Mouse (Mus musculus) limb, embryonic 12.5 days (tissue): Measurements from ENCODE around the gene Ninj2. TPM values are rescaled to one million over a fixed set of nuclear protein-coding genes. Genes with fewer than 3 reads are reported as not detected.

ENCODE experiments used
- ATAC-seq: fragments of 200-750 bp; cut with Nextera tagmentation; 2 replicates; pipeline ENCODE4 v1.8.0; 2017; ENCODE audit warnings: low read depth, moderate TSS enrichment; ENCODE audit not compliant: insufficient number of reproducible peaks, insufficient read depth, low FRiP score, low TSS enrichment
- H3K27ac ChIP-seq: fragments of 300-500 bp; sonication (generic); 2 replicates; pipeline ENCODE4 v1.5.1; 2016; ENCODE audit warnings: mild to moderate bottlenecking, moderate library complexity
- H3K27me3 ChIP-seq: fragments of 300-500 bp; sonication (generic); 2 replicates; pipeline ENCODE4 v1.6.1; 2016; ENCODE audit warnings: mild to moderate bottlenecking, moderate library complexity
- H3K36me3 ChIP-seq: fragments of 300-500 bp; sonication (generic); 2 replicates; pipeline ENCODE4 v1.6.1; 2016; ENCODE audit warnings: mild to moderate bottlenecking, moderate library complexity
- H3K4me1 ChIP-seq: fragments of 300-500 bp; sonication (generic); replicated peaks from 2 replicates; pipeline ENCODE4 v1.6.1; 2016
- H3K4me2 ChIP-seq: fragments of 300-500 bp; sonication (generic); 2 replicates; pipeline ENCODE4 v1.6.1; 2016; ENCODE audit warnings: mild to moderate bottlenecking, moderate library complexity
- H3K4me3 ChIP-seq: fragments of 300-500 bp; sonication (generic); replicated peaks from 2 replicates; pipeline ENCODE4 v1.5.1; 2016; ENCODE audit warnings: mild to moderate bottlenecking
- H3K9ac ChIP-seq: fragments of 300-500 bp; sonication (generic); replicated peaks from 2 replicates; pipeline ENCODE4 v1.6.1; 2016; ENCODE audit warnings: mild to moderate bottlenecking, moderate library complexity
- H3K9me3 ChIP-seq: fragments of 300-500 bp; sonication (generic); 2 replicates; pipeline ENCODE4 v1.6.1; 2016; ENCODE audit warnings: mild to moderate bottlenecking, moderate library complexity
- WGBS: fragments of 180-500 bp; shearing (Covaris S2); methylation state at CpG from one replicate; pipeline ENCODE4 v1.1.7; 2016; 5-methylcytosine and 5-hydroxymethylcytosine counted together
- polyA plus RNA-seq: library from polyadenylated mRNA; unstranded; fragments of >200 nt; fragmentation: Nextera tagmentation; extraction: Ambion mirVana; gene quantifications from 2 replicates; pipeline ENCODE4 v1.2.1, GENCODE M21; 2016

The Ninj2 gene
- polyA plus RNA-seq, 1 experiment from 2014 or later = not detected

DNA sequence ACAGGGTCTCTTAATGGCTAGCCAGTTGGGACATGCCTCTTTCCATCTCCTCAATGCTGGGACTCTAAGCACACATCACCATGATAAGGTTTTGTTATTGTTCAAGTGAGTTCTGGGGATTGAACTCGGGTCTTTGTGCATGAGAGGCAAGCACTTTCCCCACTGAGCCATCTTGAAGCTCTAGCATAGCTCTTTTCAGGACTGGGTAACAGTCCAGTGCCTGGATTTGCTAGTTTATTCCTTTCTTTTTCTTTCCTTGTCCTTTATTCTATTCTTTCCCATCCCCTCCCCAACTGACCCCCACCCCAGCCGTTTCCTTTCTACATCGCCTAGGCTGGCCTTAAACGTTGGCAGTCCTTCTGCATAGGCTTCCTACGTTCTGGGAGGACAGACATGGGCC, 1.9 kb downstream of the Ninj2 start:
- Histone ChIP-seq H3K9me3 (no peaks in the 10 kb centered on the region), H3K27ac (no peak overlapping the region), H3K4me3 (no peak overlapping the region), H3K4me2 (no peak overlapping the region), H3K27me3 (no peaks in the 10 kb centered on the region), H3K4me1 (peaks cover 9% of the 10 kb centered on the region; the same call in 1 of the 2 replicates), H3K36me3 (no peaks in the 10 kb centered on the region), H3K9ac (no peak overlapping the region)
- 85% methylated on average over 5 of the region's 5 CpGs for WGBS
- no peak for ATAC-seq

DNA sequence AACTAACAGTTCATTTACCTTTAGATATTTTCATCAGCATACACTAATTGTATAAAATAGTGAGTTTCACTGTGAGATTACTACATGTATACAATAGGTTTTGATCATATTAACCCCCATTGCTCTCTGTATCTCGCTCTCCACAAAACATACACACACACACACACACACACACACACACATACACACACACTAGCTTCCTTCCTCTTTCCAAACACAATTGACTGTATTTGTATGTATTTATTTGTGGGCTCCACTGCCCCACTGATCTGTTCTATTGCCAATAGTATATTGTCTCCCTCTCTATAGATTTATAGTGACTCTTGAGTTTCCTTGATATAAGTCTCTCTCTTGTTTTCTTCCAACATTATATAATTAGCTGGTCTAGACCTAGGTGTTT, 2.4 kb downstream of the Ninj2 start:
- Histone ChIP-seq H3K4me1 (peaks cover 9% of the 10 kb centered on the region; the same call in 1 of the 2 replicates), H3K27ac (no peak overlapping the region), H3K4me2 (no peak overlapping the region), H3K9ac (no peak overlapping the region), H3K9me3 (no peaks in the 10 kb centered on the region), H3K36me3 (no peaks in the 10 kb centered on the region), H3K4me3 (no peak overlapping the region), H3K27me3 (no peaks in the 10 kb centered on the region)
- no peak for ATAC-seq
- 100% methylated on average over 1 of the region's 1 CpGs for WGBS

DNA sequence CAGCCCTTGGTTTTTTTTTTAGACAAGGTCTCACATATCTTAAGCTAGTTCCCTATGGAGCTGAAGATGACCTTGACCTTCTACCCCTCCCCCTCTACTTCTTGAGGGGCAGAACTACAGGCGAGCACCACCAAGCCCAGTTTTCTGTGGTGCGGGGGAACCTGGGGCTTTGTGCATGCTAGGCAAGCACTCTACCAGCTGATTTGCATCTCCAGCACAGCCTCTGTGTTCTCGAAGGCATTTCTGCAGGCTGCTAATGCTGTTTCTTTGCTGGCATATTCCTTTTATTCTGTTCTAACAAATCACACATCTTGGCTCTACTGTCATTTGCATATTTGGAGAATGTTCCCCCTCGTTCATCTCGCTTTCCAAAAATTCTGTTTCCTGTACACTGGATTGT, 6.2 kb downstream of the Ninj2 start:
- Histone ChIP-seq H3K27me3 (no peaks in the 10 kb centered on the region), H3K36me3 (no peaks in the 10 kb centered on the region), H3K9me3 (no peaks in the 10 kb centered on the region), H3K4me1 (no peaks in the 10 kb centered on the region), H3K4me2 (no peak overlapping the region), H3K9ac (no peak overlapping the region), H3K4me3 (no peak overlapping the region), H3K27ac (no peak overlapping the region)
- no peak for ATAC-seq
- WGBS = 84% methylated on average over 5 of the region's 5 CpGs

DNA sequence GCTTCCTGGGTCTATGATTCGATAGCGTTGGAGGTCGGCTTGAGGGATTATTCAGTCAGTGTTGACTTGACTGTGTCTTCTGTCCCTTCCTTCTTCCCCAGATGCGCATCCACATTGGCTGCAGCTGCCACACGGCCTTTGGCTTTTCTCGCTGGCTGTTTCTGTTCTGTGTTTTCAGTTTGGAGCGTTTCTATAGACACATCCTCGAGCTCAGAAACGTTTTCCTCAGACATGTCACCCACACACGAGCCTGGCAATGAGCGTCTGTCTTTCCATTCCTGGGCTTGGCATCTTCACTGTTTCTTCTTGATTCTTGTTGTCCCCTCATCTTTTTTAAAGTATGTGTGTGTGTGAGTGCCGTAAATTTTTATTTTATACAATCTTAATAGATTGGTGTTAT, 8.1 kb downstream of the Ninj2 start:
- Histone ChIP-seq H3K4me1 (no peaks in the 10 kb centered on the region), H3K4me3 (no peak overlapping the region), H3K27ac (no peak overlapping the region), H3K9me3 (no peaks in the 10 kb centered on the region), H3K27me3 (no peaks in the 10 kb centered on the region), H3K4me2 (no peak overlapping the region), H3K36me3 (no peaks in the 10 kb centered on the region), H3K9ac (no peak overlapping the region)
- 83% methylated on average over 12 of the region's 12 CpGs for WGBS
- ATAC-seq = no peak

DNA sequence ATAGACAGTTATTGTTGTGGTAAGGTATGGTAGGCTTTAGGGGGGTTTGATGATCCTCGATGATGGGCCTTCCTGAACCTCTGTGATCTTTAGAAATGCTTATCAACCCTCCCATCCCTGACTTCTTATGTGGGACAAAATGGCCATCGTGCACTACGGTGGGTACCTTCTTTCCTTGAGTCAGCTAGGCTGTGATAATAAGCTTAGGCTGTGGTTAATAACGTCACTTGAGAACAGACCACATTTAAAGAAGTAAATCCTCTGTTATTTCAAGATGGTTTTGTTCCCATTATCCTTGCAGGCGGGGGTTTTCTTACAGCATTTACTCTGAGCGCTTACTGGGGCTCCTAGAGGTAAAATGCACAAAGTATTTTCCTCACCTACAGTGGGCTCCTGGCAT, 8.8 kb downstream of the Ninj2 start:
- ATAC-seq = no peak
- 94% methylated on average over 6 of the region's 6 CpGs for WGBS

DNA sequence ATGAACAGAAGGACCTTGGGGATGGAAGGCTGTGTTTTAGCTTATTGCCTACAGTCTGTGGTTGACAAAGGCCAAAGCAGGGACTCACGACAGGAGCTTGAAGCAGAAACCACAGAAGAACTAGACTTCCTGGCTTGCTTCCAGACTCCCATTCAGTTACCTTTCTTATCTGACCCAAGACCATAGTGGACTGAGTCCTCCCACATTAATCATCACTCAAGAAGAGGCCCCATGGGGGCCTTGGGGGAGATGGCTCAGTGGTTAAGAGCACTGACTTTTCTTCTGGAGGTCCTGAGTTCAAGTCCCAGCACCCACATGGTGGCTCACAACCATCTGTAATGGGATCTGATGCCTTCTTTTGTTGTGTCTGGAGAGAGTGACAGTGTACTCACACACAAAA, 10.0 kb downstream of the Ninj2 start:
- Histone ChIP-seq H3K36me3 (no peaks in the 10 kb centered on the region), H3K9me3 (no peaks in the 10 kb centered on the region), H3K9ac (no peak overlapping the region), H3K4me1 (peaks cover 4% of the 10 kb centered on the region), H3K27me3 (no peaks in the 10 kb centered on the region), H3K4me2 (no peak overlapping the region), H3K4me3 (no peak overlapping the region), H3K27ac (no peak overlapping the region)
- WGBS = 69% methylated on average over 1 of the region's 1 CpGs
- no peak for ATAC-seq

More for the DNA sequence above, 8.8 kb downstream of the Ninj2 start:
- H3K9me3 ChIP-seq = no peaks in the 10 kb centered on the region
- H3K36me3 ChIP-seq = no peaks in the 10 kb centered on the region
- no peaks in the 10 kb centered on the region for H3K27me3 ChIP-seq
- no peak overlapping the region for H3K9ac ChIP-seq
- H3K4me2 ChIP-seq = no peak overlapping the region
- H3K4me3 ChIP-seq = no peak overlapping the region
- H3K4me1 ChIP-seq = no peaks in the 10 kb centered on the region
- H3K27ac ChIP-seq = no peak overlapping the region

DNA sequence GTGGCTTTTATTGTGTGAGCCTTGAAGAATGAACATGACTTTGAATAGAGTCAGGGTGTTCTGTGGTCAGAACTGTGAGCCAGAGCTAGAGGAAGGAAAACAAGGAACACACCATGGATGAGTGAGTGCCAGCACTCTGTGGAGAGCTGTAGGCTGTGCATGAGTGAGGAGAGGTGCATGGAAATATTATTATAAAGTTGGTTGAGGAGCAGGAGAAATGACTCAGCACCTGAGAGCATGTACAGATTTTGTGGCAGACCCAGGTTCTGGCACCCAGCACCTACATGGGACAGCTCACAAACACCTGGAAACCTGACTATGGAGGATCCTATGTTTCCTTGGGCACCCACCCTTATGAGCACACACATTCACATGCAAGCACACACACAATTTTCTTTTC, 11.9 kb downstream of the Ninj2 start:
- Histone ChIP-seq H3K27me3 (no peaks in the 10 kb centered on the region), H3K27ac (no peak overlapping the region)
- ATAC-seq = no peak

DNA sequence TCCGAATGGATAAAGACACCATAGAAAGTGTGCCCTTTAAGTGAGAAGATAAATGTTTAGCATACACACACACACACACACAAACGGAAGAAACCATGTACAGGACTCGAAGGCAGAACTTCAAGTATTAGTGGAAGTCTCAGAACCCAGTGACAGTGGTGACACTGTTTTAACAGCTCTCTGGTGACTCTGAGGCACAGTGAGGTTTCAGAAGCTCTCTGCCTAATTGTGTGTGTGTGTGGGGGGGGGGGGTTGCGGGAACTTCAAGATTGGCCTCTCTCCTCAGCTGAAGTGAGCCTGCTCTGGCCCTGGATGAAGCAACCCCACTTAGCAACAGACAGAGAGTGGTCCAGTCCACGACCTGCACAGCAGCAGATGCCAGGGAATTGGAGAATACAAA, 14.4 kb downstream of the Ninj2 start:
- Histone ChIP-seq H3K27ac (no peak overlapping the region), H3K4me3 (no peak overlapping the region), H3K9ac (no peak overlapping the region), H3K27me3 (no peaks in the 10 kb centered on the region), H3K4me2 (no peak overlapping the region), H3K36me3 (no peaks in the 10 kb centered on the region), H3K9me3 (no peaks in the 10 kb centered on the region), H3K4me1 (peaks cover 19% of the 10 kb centered on the region)
- 73% methylated on average over 5 of the region's 5 CpGs for WGBS
- ATAC-seq = no peak

More for the DNA sequence above, 11.9 kb downstream of the Ninj2 start:
- Histone ChIP-seq H3K9ac (no peak overlapping the region), H3K36me3 (no peaks in the 10 kb centered on the region), H3K9me3 (no peaks in the 10 kb centered on the region), H3K4me1 (peaks cover 13% of the 10 kb centered on the region), H3K4me3 (no peak overlapping the region), H3K4me2 (no peak overlapping the region)

DNA sequence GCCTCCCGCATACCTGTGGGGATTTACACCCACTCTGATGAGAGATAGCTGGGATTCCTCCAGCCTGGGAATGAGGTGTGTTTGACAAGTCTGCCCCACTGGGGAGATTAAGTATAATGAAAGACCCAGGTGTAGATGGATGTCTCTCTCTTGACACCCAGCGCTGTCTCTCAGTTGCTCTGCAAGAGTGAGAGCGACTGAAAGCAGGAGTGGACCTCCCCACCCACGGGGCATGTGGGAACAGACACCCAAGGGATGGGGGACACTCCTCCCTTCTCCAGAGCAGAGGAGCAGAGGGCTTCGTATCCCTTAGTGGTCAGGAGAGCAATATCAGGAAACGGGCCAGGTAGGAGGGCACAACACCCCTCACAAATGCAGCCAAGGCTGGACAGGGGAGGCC, 14.9 kb downstream of the Ninj2 start:
- H3K4me3 ChIP-seq = no peak overlapping the region
- H3K36me3 ChIP-seq = no peaks in the 10 kb centered on the region
- 63% methylated on average over 6 of the region's 6 CpGs for WGBS
- H3K4me2 ChIP-seq = no peak overlapping the region
- H3K4me1 ChIP-seq = peaks cover 19% of the 10 kb centered on the region
- H3K27ac ChIP-seq = no peak overlapping the region
- no peaks in the 10 kb centered on the region for H3K27me3 ChIP-seq
- no peak overlapping the region for H3K9ac ChIP-seq
- ATAC-seq = no peak
- no peaks in the 10 kb centered on the region for H3K9me3 ChIP-seq

DNA sequence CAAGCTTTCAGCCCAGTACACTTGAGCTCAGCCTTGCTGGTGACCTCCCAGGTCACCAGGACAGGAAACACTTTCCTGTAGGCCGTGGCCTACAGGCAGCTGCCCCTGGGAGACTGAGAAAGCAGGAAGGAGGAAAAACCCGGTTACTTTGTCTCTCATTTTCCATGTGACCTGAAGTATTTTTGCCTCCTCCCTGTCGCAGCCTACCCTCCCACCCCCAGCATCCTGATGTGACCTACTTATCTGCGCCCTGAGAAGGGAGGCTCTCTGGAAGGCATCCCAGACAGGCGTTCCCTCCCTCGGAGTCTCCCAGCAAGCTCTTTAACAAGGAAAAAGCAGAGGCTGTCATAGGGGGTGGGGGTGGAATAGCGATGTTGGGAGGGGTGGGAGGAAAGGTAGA, 16.0 kb downstream of the Ninj2 start:
- Histone ChIP-seq H3K27me3 (no peaks in the 10 kb centered on the region), H3K4me1 (peaks cover 19% of the 10 kb centered on the region), H3K36me3 (no peaks in the 10 kb centered on the region), H3K9ac (no peak overlapping the region), H3K9me3 (no peaks in the 10 kb centered on the region), H3K4me3 (no peak overlapping the region), H3K27ac (no peak overlapping the region), H3K4me2 (no peak overlapping the region)
- 23% methylated on average over 7 of the region's 7 CpGs for WGBS
- no peak for ATAC-seq

DNA sequence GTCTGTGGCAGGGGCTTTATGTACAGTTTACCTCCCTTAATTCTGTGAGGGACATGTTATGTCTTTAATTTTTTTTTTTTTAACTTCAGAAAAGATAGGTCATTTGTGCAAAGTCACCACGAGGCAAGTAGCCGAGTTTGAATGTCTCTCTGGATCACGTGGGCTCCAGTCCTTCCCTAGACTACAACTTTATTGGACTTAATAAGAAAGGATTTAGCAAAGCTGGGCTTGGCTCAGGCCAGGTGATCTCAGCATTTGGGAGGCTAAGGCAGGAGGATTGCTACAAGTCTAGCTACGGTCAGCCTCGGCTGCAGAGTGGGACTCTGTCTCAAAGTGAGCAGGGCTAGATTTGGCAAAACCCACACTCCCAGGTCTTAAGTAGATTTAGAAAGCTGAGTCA, 16.8 kb downstream of the Ninj2 start:
- WGBS = 71% methylated on average over 5 of the region's 5 CpGs
- Histone ChIP-seq H3K4me3 (no peak overlapping the region), H3K36me3 (no peaks in the 10 kb centered on the region), H3K9ac (no peak overlapping the region), H3K27ac (no peak overlapping the region), H3K4me1 (peaks cover 19% of the 10 kb centered on the region), H3K9me3 (no peaks in the 10 kb centered on the region), H3K4me2 (no peak overlapping the region), H3K27me3 (no peaks in the 10 kb centered on the region)
- no peak for ATAC-seq

DNA sequence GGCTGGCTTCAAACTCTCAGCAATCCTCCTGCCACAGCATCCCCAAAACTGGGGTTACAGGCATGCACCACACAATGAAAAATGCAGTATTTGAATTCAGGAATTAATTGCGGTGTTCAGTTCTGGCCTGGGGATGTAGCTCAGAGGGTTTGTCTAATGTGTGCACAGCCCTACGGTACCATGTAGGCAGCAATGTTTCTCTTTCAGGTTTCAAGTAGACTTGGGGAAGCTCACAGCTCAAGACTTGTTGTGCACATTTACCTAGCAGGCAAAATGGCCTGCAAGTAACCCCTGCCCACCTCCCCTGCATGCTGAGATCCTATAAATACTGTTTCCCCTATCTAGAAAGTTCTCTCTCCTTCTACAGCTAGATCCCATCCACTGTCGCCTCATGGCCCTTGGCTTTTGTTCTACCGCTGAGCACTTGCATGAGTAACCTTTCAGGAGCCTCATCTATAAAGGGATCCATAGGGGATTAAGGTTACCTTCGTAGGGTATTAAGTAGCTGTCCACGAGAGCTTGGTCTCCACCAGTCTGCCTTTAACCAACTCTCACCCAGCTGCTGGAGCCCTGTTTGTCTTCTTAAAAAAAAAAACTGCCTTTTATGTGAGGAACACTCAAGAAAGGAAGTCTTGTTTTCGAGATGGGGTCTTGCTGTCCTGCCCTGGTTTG, 17.7 kb downstream of the Ninj2 start:
- Histone ChIP-seq H3K27me3 (no peaks in the 10 kb centered on the region), H3K4me3 (no peak overlapping the region), H3K9me3 (no peaks in the 10 kb centered on the region), H3K27ac (no peak overlapping the region), H3K4me2 (no peak overlapping the region), H3K4me1 (peaks cover 19% of the 10 kb centered on the region), H3K9ac (no peak overlapping the region), H3K36me3 (no peaks in the 10 kb centered on the region)
- WGBS = 84% methylated on average over 7 of the region's 7 CpGs
- no peak for ATAC-seq
